Mouse (Mus musculus) CH12.LX (cell line): Measurements from ENCODE around the gene Ak9. TPM values are rescaled to one million over a fixed set of nuclear protein-coding genes. Genes with fewer than 3 reads are reported as not detected.

Source experiments
- DNase-seq: peaks from one replicate; pipeline ENCODE4 v3.0.0-alpha.2; 2013; ENCODE audit errors: extremely low read depth
- H3K27ac ChIP-seq: 2 replicates; pipeline ENCODE4 v1.5.1; 2012; ENCODE audit warnings: low read depth, mild to moderate bottlenecking, control low read depth, moderate library complexity; ENCODE audit not compliant: insufficient read depth
- H3K27me3 ChIP-seq: replicated peaks from 2 replicates; pipeline ENCODE3; 2012; ENCODE audit warnings: inconsistent platforms
- H3K36me3 ChIP-seq, 2 experiments: replicated peaks in 1 of 2; 2 replicates each; pipeline versions ENCODE3 to v1.6.1; 2012; ENCODE audit warnings: inconsistent platforms in 1 of 2, low read length in 1 of 2, mild to moderate bottlenecking in 1 of 2, mixed read lengths in 1 of 2, moderate library complexity in 1 of 2; ENCODE audit not compliant: control insufficient read depth in 1 of 2, insufficient read depth in 1 of 2
- H3K4me1 ChIP-seq, 2 experiments: 2 replicates each; pipeline ENCODE4 v1.6.1; 2012; ENCODE audit warnings: inconsistent platforms in 1 of 2, moderate library complexity in 1 of 2; ENCODE audit not compliant: insufficient read depth in 2 of 2, control insufficient read depth in 1 of 2
- H3K4me2 ChIP-seq: 2 replicates; pipeline ENCODE4 v1.6.1; 2012; ENCODE audit warnings: low read depth, mild to moderate bottlenecking, control low read depth; ENCODE audit not compliant: poor library complexity, insufficient read depth, severe bottlenecking
- H3K4me3 ChIP-seq, 3 experiments: fragments of 150-350 bp in 1 of 3; sonication (generic) in 1 of 3; replicated peaks in 1 of 3; 2 replicates each; pipeline versions ENCODE3 to v1.5.1; 2011 to 2012; ENCODE audit warnings: low read depth in 2 of 3, low read length in 2 of 3, mild to moderate bottlenecking in 2 of 3, moderate library complexity in 2 of 3, control low read depth in 1 of 3, improper control_type of control experiment in 1 of 3, inconsistent platforms in 1 of 3, mixed read lengths in 1 of 3; ENCODE audit not compliant: poor library complexity in 1 of 3
- H3K79me2 ChIP-seq: replicated peaks from 2 replicates; pipeline ENCODE4 v1.6.1; 2012; ENCODE audit warnings: mild to moderate bottlenecking, moderate library complexity; ENCODE audit not compliant: control insufficient read depth, poor library complexity, insufficient read depth, severe bottlenecking; ENCODE audit errors: extremely low read depth
- H3K9ac ChIP-seq: 2 replicates; pipeline ENCODE4 v1.6.1; 2012; ENCODE audit warnings: low read depth, mild to moderate bottlenecking, control low read depth, moderate library complexity; ENCODE audit not compliant: insufficient read depth
- H3K9me3 ChIP-seq: replicated peaks from 2 replicates; pipeline ENCODE3; 2012; ENCODE audit warnings: low read length, inconsistent platforms, mixed read lengths
- BHLHE40 ChIP-seq: IDR thresholded peaks from 2 replicates; pipeline ENCODE4 v1.6.1; 2011; ENCODE audit warnings: mild to moderate bottlenecking, low read depth, low read length, improper control_type of control experiment
- CHD1 ChIP-seq: IDR thresholded peaks from 2 replicates; pipeline ENCODE4 v1.6.1; 2012; ENCODE audit warnings: low read depth, low read length, improper control_type of control experiment, inconsistent platforms
- CHD2 ChIP-seq: IDR thresholded peaks from 2 replicates; pipeline ENCODE4 v1.6.1; 2011; ENCODE audit warnings: low read length, improper control_type of control experiment
- E2F4 ChIP-seq: IDR thresholded peaks from 2 replicates; pipeline ENCODE4 v1.6.1; 2011; ENCODE audit warnings: low read depth, low read length, improper control_type of control experiment; ENCODE audit not compliant: insufficient replicate concordance
- EP300 ChIP-seq: IDR thresholded peaks from 2 replicates; pipeline ENCODE4 v1.6.1; 2011; ENCODE audit warnings: low read length, improper control_type of control experiment
- GABPA ChIP-seq: IDR thresholded peaks from 2 replicates; pipeline ENCODE4 v1.6.1; 2012; ENCODE audit warnings: low read depth, low read length, improper control_type of control experiment, inconsistent platforms; ENCODE audit not compliant: insufficient replicate concordance
- HCFC1 ChIP-seq: IDR thresholded peaks from 2 replicates; pipeline ENCODE4 v1.6.1; 2012; ENCODE audit warnings: low read depth, mild to moderate bottlenecking, inconsistent platforms, low read length, improper control_type of control experiment
- JUN ChIP-seq: IDR thresholded peaks from 2 replicates; pipeline ENCODE4 v1.6.1; 2011; ENCODE audit warnings: low read depth, mild to moderate bottlenecking, low read length, improper control_type of control experiment, moderate library complexity; ENCODE audit not compliant: insufficient read depth
- KAT2A ChIP-seq: IDR thresholded peaks from 2 replicates; pipeline ENCODE4 v1.6.1; 2012; ENCODE audit warnings: low read length, improper control_type of control experiment, inconsistent platforms; ENCODE audit not compliant: insufficient replicate concordance
- MAX ChIP-seq: IDR thresholded peaks from 2 replicates; pipeline ENCODE4 v1.6.1; 2011; ENCODE audit warnings: low read length, improper control_type of control experiment
- MAZ ChIP-seq: IDR thresholded peaks from 2 replicates; pipeline ENCODE4 v1.6.1; 2012; ENCODE audit warnings: low read depth, mild to moderate bottlenecking, inconsistent platforms, low read length, improper control_type of control experiment, moderate library complexity
- MEF2A ChIP-seq: IDR thresholded peaks from 2 replicates; pipeline ENCODE4 v1.6.1; 2014; ENCODE audit warnings: low read depth, mild to moderate bottlenecking, inconsistent platforms, low read length, improper control_type of control experiment, borderline replicate concordance
- MXI1 ChIP-seq: IDR thresholded peaks from 2 replicates; pipeline ENCODE4 v1.6.1; 2011; ENCODE audit warnings: mild to moderate bottlenecking, low read depth, low read length, improper control_type of control experiment
- NELFE ChIP-seq: IDR thresholded peaks from 2 replicates; pipeline ENCODE4 v1.6.1; 2011; ENCODE audit warnings: low read depth, low read length, improper control_type of control experiment
- POLR2A ChIP-seq: IDR thresholded peaks from 2 replicates; pipeline ENCODE4 v1.6.1; 2011; ENCODE audit warnings: low read depth, mild to moderate bottlenecking, improper control_type of control experiment, low read length
- SIN3A ChIP-seq: IDR thresholded peaks from 2 replicates; pipeline ENCODE4 v1.6.1; 2012; ENCODE audit warnings: low read length, improper control_type of control experiment, inconsistent platforms
- TBP ChIP-seq: conservative IDR thresholded peaks from 2 replicates; pipeline ENCODE4 v1.6.1; 2011; ENCODE audit warnings: low read depth, low read length, improper control_type of control experiment
- TCF12 ChIP-seq: IDR thresholded peaks from 2 replicates; pipeline ENCODE4 v1.6.1; 2014; ENCODE audit warnings: low read depth, mild to moderate bottlenecking, inconsistent platforms, low read length, improper control_type of control experiment
- USF2 ChIP-seq: conservative IDR thresholded peaks from 2 replicates; pipeline ENCODE4 v1.6.1; 2011; ENCODE audit warnings: low read depth, low read length, improper control_type of control experiment
- ZMIZ1 ChIP-seq: IDR thresholded peaks from 2 replicates; pipeline ENCODE4 v1.6.1; 2012; ENCODE audit warnings: low read depth, mild to moderate bottlenecking, inconsistent platforms, low read length, improper control_type of control experiment
- ZNF384 ChIP-seq: IDR thresholded peaks from 2 replicates; pipeline ENCODE4 v1.6.1; 2012; ENCODE audit warnings: low read depth, low read length, improper control_type of control experiment, inconsistent platforms
- dilution Hi-C: fragments of 300-500 bp; cut with MboI; formaldehyde crosslinking; loops from 2 replicates; pipeline ENCODE4 v1.14.3; 2020; ENCODE audit warnings: low sequenced_read_pairs; ENCODE audit not compliant: extremely low pct_unique_long_range_greater_than_20kb, extremely low pct_ligation_motif_present
- in situ Hi-C: fragments of 300-500 bp; cut with MboI; formaldehyde crosslinking; loops from 3 replicates; pipeline ENCODE4 v1.14.3; 2019; ENCODE audit warnings: low sequenced_read_pairs, low pct_ligation_motif_present, low pct_unique_long_range_greater_than_20kb, mixed read lengths
- polyA plus RNA-seq: library from polyadenylated mRNA; unstranded; fragments of >175 nt; gene quantifications from 2 replicates; pipeline ENCODE4 v1.2.1, GENCODE M21; 2012; ENCODE audit warnings: low read depth; ENCODE audit not compliant: insufficient read length
- total RNA-seq, 2 experiments: library from RNA; depleted of rRNA; stranded (reverse); fragments of 300-350 nt in 1 of 2; fragments of >200 nt in 1 of 2; gene quantifications; 2 replicates each; pipeline ENCODE4 v1.2.3; 2012 to 2014

Ak9 gene
- total and polyA plus RNA-seq, 3 experiments = 0.04 to 0.11 (median 0.07) TPM

- no peaks in the 10 kb centered on the region for H3K9me3 ChIP-seq
- H3K79me2 ChIP-seq = 0 out of 2 replicates have a peak, but pooled peaks cover 2% of the 10 kb centered on the region
- H3K27ac ChIP-seq = no peak overlapping the region
- TF ChIP-seq KAT2A (no peak), MEF2A (no peak), BHLHE40 (no peak), CHD1 (no peak), CHD2 (no peak), MAZ (no peak), MAX (no peak)
- TF ChIP-seq, all 38 proteins: peak for 0
- Histone ChIP-seq H3K9ac (no peak overlapping the region), H3K4me1 (peaks cover 2 to 24% of the 10 kb centered on the region in 2 experiments; a peak in 2 of 4 replicates), H3K36me3 (peaks cover 0 to 26% of the 10 kb centered on the region in 2 experiments), H3K4me2 (no peak overlapping the region), H3K4me3 (no peak overlapping the region), H3K27me3 (no peaks in the 10 kb centered on the region)
- DNase-seq = no peak
- dilution Hi-C loops = no loop called here
- in situ Hi-C loops = loop anchor here (10.0 kb wide), 1 partner anchor 278 kb away; no protein-coding TSS in a partner anchor
Measured at GRCm38 (mm10) chr10:41293019-41293418, 10.8 kb upstream of the Ak9 start.

DNA sequence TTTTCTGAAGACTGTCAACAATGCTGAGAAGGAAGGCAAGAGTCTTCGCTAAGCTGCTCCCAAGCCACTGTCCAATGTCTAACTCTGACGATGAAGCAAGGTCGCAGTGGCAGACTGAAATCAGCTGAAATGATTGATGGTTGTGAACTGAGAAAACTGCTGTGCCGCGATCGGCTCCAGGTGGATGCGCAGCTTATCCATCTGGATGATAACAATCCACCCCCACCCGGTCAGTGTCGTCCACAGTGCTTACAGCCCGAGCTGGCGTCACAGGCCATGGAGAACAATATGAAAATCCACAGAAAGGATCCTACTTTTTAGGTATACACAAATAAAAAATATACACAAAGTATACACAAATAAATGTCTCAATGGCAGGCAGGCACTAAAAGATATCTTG lies 9.0 kb upstream of the Ak9 start:
- Histone ChIP-seq H3K79me2 (0 out of 2 replicates have a peak, but pooled peaks cover 2% of the 10 kb centered on the region), H3K27me3 (no peaks in the 10 kb centered on the region), H3K4me2 (no peak overlapping the region), H3K9me3 (no peaks in the 10 kb centered on the region), H3K36me3 (peaks cover 0 to 30% of the 10 kb centered on the region in 2 experiments), H3K9ac (no peak overlapping the region), H3K27ac (no peak overlapping the region), H3K4me1 (peaks cover 0 to 19% of the 10 kb centered on the region in 2 experiments; a peak in 1 of 4 replicates), H3K4me3 (no peak overlapping the region)
- dilution Hi-C loops (no loop called here), in situ Hi-C loops (loop anchor here (10.0 kb wide), 1 partner anchor 280 kb away; no protein-coding TSS in a partner anchor)
- TF ChIP-seq E2F4 = no peak
- no peak for TF ChIP-seq ZNF384
- TF ChIP-seq POLR2A = no peak
- TF ChIP-seq GABPA = no peak
- no peak for TF ChIP-seq CHD1
- no peak for TF ChIP-seq SIN3A
- TF ChIP-seq HCFC1 = no peak
- no peak for TF ChIP-seq ZMIZ1
- TF ChIP-seq MXI1 = no peak
- TF ChIP-seq TBP = no peak
- no peak for TF ChIP-seq NELFE
- TF ChIP-seq TCF12 = no peak
- TF ChIP-seq JUN = no peak
- TF ChIP-seq EP300 = no peak
- no peak for TF ChIP-seq USF2
- DNase-seq = no peak
